Mouse (Mus musculus): ENCODE results near the gene Ube2d1. TPM values are rescaled to one million over a fixed set of nuclear protein-coding genes. Genes with fewer than 3 reads are reported as not detected.
A peak's percentile ranks its signal among the peaks of the same experiment; 100 is the strongest.

Ube2d1 gene
- total RNA-seq (2014; fragmentation: Nextera tagmentation) (21.4 and 24.8 TPM in 2 replicates), total RNA-seq (2017) (7.8 and 12.4 TPM in 2 replicates)

GRCm38 (mm10) chr10:71285126-71285580 lies at the start of gene Ube2d1:
Gene Ube2d1, minus strand, starts transcription at chr10:71285262.
- ATAC-seq (replicated peaks; ENCODE audit: low FRiP score, low TSS enrichment, poor library complexity, severe bottlenecking), result peak; percentile 92

- ATAC-seq (replicated peaks; ENCODE audit: low FRiP score, low TSS enrichment, poor library complexity, severe bottlenecking), result no peak
Observed at GRCm38 (mm10) chr10:71332859-71333258, 47.8 kb upstream of the Ube2d1 start.

GRCm38 (mm10) chr10:71332376-71332775 lies 47.3 kb upstream of the Ube2d1 start:
- ATAC-seq (replicated peaks; ENCODE audit: low FRiP score, low TSS enrichment, poor library complexity, severe bottlenecking), result 0 out of 2 replicates have a peak, but pooled peaks have one; percentile 65

GRCm38 (mm10) chr10:71331908-71332307 lies 46.8 kb upstream of the Ube2d1 start:
- ATAC-seq (replicated peaks; ENCODE audit: low FRiP score, low TSS enrichment, poor library complexity, severe bottlenecking), result no peak

- ATAC-seq (replicated peaks; ENCODE audit: low FRiP score, low TSS enrichment, poor library complexity, severe bottlenecking), result no peak
Observed at GRCm38 (mm10) chr10:71330070-71330469, 45.0 kb upstream of the Ube2d1 start.

GRCm38 (mm10) chr10:71329295-71329694 lies 44.2 kb upstream of the Ube2d1 start:
- ATAC-seq (replicated peaks; ENCODE audit: low FRiP score, low TSS enrichment, poor library complexity, severe bottlenecking), result no peak

GRCm38 (mm10) chr10:71328870-71329269 lies 43.8 kb upstream of the Ube2d1 start:
- no peak for ATAC-seq (replicated peaks; ENCODE audit: low FRiP score, low TSS enrichment, poor library complexity, severe bottlenecking)

GRCm38 (mm10) chr10:71328382-71328781 lies 43.3 kb upstream of the Ube2d1 start:
- no peak for ATAC-seq (replicated peaks; ENCODE audit: low FRiP score, low TSS enrichment, poor library complexity, severe bottlenecking)

- ATAC-seq (replicated peaks; ENCODE audit: low FRiP score, low TSS enrichment, poor library complexity, severe bottlenecking), result no peak
Observed at GRCm38 (mm10) chr10:71327386-71327785, 42.3 kb upstream of the Ube2d1 start.

GRCm38 (mm10) chr10:71326789-71327188 lies 41.7 kb upstream of the Ube2d1 start:
- ATAC-seq (replicated peaks; ENCODE audit: low FRiP score, low TSS enrichment, poor library complexity, severe bottlenecking), result peak; percentile 83

- no peak for ATAC-seq (replicated peaks; ENCODE audit: low FRiP score, low TSS enrichment, poor library complexity, severe bottlenecking)
Observed at GRCm38 (mm10) chr10:71326123-71326522, 41.1 kb upstream of the Ube2d1 start.

- ATAC-seq (replicated peaks; ENCODE audit: low FRiP score, low TSS enrichment, poor library complexity, severe bottlenecking), result no peak
Observed at GRCm38 (mm10) chr10:71323669-71324068, 38.6 kb upstream of the Ube2d1 start.

- no peak for ATAC-seq (replicated peaks; ENCODE audit: low FRiP score, low TSS enrichment, poor library complexity, severe bottlenecking)
Observed at GRCm38 (mm10) chr10:71316497-71316896, 31.4 kb upstream of the Ube2d1 start.

GRCm38 (mm10) chr10:71316056-71316455 lies 31.0 kb upstream of the Ube2d1 start:
- no peak for ATAC-seq (replicated peaks; ENCODE audit: low FRiP score, low TSS enrichment, poor library complexity, severe bottlenecking)

- no peak for ATAC-seq (replicated peaks; ENCODE audit: low FRiP score, low TSS enrichment, poor library complexity, severe bottlenecking)
Observed at GRCm38 (mm10) chr10:71314596-71314995, 29.5 kb upstream of the Ube2d1 start.

GRCm38 (mm10) chr10:71310288-71310687 lies 25.2 kb upstream of the Ube2d1 start:
- ATAC-seq (replicated peaks; ENCODE audit: low FRiP score, low TSS enrichment, poor library complexity, severe bottlenecking), result no peak

GRCm38 (mm10) chr10:71308199-71308598 lies 23.1 kb upstream of the Ube2d1 start:
- peak; percentile 52 for ATAC-seq (replicated peaks; ENCODE audit: low FRiP score, low TSS enrichment, poor library complexity, severe bottlenecking)

GRCm38 (mm10) chr10:71306759-71307158 lies 21.7 kb upstream of the Ube2d1 start:
- ATAC-seq (replicated peaks; ENCODE audit: low FRiP score, low TSS enrichment, poor library complexity, severe bottlenecking), result no peak

GRCm38 (mm10) chr10:71306190-71306589 lies 21.1 kb upstream of the Ube2d1 start:
- peak; percentile 92 for ATAC-seq (replicated peaks; ENCODE audit: low FRiP score, low TSS enrichment, poor library complexity, severe bottlenecking)

GRCm38 (mm10) chr10:71302490-71302889 lies 17.4 kb upstream of the Ube2d1 start:
- ATAC-seq (replicated peaks; ENCODE audit: low FRiP score, low TSS enrichment, poor library complexity, severe bottlenecking), result peak; percentile 49; the same call in 1 of the 2 replicates

- no peak for ATAC-seq (replicated peaks; ENCODE audit: low FRiP score, low TSS enrichment, poor library complexity, severe bottlenecking)
Observed at GRCm38 (mm10) chr10:71300161-71300560, 15.1 kb upstream of the Ube2d1 start.

GRCm38 (mm10) chr10:71293245-71293644 lies 8.2 kb upstream of the Ube2d1 start:
- ATAC-seq (replicated peaks; ENCODE audit: low FRiP score, low TSS enrichment, poor library complexity, severe bottlenecking), result peak; percentile 75

Measured in megakaryocyte-erythroid progenitor cell, adult 5-6 weeks (primary cell).